Mouse (Mus musculus) urinary bladder, adult 2 months (tissue): ENCODE data around the gene Myh3. TPM values are rescaled to one million over a fixed set of nuclear protein-coding genes. Genes with fewer than 3 reads are reported as not detected.
"Not testable (repeated sequence)": the region's sequence is repeated elsewhere in the genome, so short reads cannot be mapped to it uniquely, and the experiment has no call there.

Experiments
- DNase-seq: peaks from one replicate; pipeline ENCODE4 v3.0.0; 2022; ENCODE audit warnings: low spot score
- polyA plus RNA-seq: library from polyadenylated mRNA; depleted of rRNA; stranded (reverse); fragments of >200 nt; gene quantifications from 2 replicates; pipeline ENCODE4 v1.2.3, GENCODE M21; 2012

The Myh3 gene
- polyA plus RNA-seq, 1 experiment, result not detected

GRCm38 (mm10) chr11:67077435-67077834, 665 bp upstream of the Myh3 start:
- DNase-seq, result no peak

DNA sequence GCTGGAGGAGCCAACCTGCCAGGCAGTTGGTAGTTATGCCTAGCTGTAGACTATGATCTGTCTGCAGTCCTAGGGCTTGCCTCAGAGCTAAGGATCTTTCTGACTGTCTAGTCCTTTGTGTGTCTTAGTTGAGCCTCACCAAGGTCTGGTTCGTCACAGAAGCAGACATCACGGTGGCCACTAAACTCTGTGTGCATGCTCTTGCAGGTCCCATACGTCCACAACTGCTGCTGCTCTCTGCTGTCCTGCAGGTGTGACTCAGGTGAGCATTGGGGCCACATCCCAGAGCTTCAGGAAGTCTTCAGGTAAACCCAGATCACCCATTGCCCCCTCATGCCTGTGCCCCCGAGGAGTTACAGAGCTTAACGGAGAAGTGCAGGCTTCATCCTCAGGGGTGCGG, 788 bp downstream of the Myh3 start:
- no peak for DNase-seq

DNA sequence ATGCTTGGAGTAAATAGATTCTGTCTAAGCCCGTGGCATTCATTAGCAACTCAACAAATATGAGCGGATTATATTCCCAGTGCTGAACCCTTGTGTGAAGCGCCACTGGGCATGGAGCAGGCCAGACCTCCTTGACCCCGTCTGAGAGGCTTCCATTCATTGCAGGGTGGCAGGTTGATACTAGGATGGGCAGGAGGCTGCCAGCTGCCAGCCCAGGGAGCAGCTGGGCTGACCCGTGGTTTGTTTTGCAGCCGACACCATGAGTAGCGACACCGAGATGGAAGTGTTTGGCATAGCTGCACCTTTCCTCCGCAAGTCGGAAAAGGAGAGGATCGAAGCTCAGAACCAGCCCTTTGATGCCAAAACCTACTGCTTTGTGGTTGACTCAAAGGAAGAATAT, 1.6 kb downstream of the Myh3 start:
- no peak for DNase-seq

DNA sequence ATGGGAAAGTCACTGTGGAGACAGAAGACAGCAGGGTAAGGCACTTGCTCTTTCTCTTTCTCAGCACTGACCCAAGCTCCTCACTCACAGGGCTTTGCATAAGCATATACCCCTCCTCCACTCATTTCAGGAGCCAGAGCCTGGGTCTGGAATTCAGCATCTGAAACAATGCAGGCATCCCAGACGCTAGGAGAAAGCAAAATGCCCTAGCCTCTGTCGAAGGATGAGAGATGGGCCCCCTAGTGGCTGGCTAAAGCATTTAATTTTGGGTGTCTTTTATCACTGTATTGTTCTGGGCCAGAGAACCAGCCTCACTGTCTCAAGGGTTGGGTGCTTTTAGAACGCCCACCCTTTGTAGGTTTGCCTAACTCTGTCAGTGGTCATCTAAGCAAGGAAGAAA, 2.1 kb downstream of the Myh3 start:
- DNase-seq, result no peak

- DNase-seq, result no peak
These were observed 3.1 kb downstream of the Myh3 start for GRCm38 (mm10) chr11:67081125-67081649.

DNA sequence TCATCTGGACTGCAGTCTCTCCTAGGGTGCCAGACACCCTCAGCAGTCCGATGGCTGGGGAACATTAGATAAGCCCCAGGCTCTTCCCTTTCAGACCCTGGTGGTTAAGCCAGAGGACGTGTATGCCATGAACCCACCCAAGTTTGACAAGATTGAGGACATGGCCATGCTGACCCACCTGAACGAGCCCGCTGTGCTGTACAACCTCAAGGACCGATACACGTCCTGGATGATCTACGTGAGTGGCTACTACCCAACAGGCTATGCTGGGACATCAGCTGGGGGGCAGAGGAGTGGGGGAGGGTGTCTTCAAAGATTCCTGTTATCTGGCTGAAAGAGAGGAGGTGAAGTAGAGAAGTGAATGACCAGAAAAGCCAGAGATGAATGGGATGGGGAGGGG, 4.1 kb downstream of the Myh3 start:
- no peak for DNase-seq

GRCm38 (mm10) chr11:67082793-67083192, 4.7 kb downstream of the Myh3 start:
- DNase-seq, result no peak

- DNase-seq, result no peak
These were observed 5.1 kb downstream of the Myh3 start for GRCm38 (mm10) chr11:67083239-67083638.

DNA sequence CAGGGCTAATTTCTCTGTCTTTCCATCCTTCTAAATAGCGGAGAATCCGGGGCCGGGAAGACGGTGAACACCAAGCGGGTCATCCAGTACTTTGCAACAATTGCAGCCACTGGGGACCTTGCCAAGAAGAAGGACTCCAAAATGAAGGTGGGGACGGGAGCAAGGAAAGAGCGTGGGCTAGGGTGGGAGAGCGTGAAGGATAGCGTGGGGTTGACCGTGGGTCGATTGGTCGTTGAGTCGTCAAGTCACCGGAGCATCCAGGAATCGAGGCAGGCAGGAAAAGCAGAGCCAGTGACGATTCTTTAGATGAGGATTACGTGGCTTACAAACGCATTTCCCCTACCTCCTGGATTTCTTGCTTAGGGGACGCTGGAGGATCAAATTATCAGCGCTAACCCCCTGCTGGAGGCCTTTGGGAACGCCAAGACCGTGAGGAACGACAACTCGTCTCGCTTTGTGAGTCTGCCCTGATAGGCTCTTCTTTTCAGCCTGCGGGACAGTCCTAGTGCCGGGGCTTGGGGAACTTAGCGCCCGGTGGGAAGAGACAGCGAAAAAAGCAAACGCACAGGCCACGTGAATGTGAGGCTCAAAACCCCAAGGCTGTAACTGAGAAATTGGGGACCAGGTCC, 5.7 kb downstream of the Myh3 start:
- no peak for DNase-seq

- no peak for DNase-seq
These were observed 7.4 kb downstream of the Myh3 start for GRCm38 (mm10) chr11:67085489-67085888.

DNA sequence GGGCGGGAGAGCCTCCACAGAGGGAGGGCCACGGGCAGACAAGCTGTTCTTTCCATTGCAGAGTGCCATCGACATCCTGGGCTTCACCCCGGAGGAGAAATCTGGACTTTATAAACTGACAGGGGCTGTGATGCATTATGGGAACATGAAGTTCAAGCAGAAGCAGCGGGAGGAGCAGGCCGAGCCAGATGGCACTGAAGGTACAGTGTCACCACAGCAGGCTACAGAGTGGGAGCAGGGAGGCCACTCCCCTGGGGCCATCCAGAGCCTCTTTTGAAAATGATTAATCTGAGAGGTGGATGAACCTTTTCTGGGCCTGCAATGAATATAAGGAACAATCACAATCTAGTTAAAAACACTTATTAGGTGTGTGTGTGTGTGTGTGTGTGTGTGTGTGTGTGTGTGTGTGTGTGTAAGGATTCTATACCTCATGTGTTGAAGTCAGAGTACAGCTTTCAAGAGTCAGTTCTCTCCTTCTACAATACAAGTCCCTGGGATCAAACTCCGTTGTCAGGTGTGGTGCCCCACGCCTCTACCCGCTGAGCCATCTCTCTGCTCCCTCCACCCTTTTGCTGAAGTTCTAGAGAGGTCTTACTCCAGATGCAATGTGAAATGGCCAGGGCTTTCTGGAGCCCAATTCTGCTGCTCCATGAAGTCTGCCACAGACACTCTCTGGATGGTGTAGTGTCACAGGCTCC, 8.5 kb downstream of the Myh3 start:
- DNase-seq, result no peak

DNA sequence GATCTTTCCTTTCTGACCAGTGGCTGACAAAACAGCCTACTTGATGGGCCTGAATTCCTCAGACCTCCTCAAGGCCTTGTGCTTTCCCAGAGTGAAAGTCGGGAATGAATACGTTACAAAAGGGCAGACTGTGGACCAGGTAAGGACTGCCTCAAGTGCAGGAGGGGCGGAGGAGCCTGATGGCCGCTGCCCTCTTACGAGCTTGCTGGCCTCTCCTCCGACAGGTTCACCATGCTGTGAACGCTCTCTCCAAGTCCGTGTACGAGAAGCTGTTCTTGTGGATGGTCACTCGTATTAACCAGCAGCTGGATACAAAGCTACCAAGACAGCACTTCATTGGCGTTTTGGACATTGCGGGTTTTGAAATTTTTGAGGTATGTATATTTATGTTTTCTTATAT, 9.1 kb downstream of the Myh3 start:
- no peak for DNase-seq

DNA sequence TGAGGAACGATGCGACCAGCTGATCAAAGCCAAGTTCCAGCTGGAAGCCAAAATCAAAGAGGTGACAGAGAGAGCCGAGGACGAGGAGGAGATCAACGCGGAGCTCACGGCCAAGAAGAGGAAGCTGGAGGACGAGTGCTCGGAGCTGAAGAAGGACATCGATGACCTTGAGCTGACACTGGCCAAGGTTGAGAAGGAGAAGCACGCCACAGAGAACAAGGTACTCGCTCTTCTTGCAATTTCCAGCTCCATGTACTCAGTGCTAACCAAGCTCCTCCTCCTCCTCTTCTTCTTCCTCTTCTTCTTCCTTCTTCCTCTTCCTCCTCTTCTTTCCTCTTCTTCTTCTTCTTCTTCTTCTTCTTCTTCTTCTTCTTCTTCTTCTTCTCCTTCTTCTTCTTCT, 14.3 kb downstream of the Myh3 start:
- not testable (repeated sequence) for DNase-seq

- DNase-seq, result no peak
These were observed 15.1 kb downstream of the Myh3 start for GRCm38 (mm10) chr11:67093201-67093600.

- no peak for DNase-seq
These were observed 15.6 kb downstream of the Myh3 start for GRCm38 (mm10) chr11:67093652-67094051.

DNA sequence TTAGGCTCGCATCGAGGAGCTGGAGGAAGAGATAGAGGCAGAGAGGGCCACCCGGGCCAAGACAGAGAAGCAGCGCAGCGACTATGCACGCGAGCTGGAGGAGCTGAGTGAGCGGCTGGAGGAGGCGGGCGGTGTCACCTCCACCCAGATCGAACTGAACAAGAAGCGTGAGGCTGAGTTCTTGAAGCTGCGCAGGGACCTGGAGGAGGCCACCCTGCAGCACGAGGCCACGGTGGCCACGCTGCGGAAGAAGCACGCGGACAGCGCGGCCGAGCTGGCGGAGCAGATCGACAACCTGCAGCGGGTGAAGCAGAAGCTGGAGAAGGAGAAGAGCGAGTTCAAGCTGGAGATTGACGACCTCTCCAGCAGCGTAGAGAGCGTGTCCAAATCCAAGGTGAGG, 16.4 kb downstream of the Myh3 start:
- no peak for DNase-seq

GRCm38 (mm10) chr11:67097709-67098108, 19.6 kb downstream of the Myh3 start:
- no peak for DNase-seq

- no peak for DNase-seq
These were observed 20.3 kb downstream of the Myh3 start for GRCm38 (mm10) chr11:67098427-67098826.

DNA sequence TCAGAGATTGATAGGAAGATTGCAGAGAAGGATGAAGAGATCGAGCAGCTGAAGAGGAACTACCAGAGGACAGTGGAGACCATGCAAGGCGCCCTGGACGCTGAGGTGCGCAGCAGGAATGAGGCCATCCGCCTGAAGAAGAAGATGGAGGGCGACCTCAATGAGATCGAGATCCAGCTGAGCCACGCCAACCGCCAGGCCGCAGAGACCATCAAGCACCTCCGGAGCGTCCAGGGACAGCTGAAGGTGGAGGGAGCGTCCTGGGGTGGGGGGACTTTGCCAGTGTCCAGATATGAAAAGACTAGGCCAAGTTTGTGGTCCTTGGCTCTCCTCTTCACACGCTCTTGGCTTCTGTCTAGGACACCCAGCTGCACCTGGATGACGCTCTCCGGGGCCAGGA, 21.1 kb downstream of the Myh3 start:
- DNase-seq, result no peak

DNA sequence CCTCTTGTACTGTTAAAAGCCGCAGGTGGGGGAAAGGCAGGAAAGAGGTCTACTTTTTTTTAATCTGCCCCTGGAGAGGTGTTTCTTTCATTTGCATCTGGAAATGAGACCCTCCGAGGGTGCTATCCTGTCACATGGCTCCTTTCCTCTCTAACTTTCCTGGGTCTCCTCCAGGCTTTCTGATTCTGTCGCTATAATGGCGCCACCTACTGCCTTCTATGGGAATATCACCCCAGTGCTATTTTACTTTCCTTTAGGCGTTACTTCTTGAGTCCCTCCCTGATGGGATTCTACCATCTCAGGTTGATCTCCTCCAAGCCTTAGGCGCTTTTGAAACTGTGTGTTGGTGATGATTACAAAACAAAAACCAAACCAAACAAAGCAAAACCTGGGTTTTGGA, 22.1 kb downstream of the Myh3 start:
- DNase-seq, result no peak

GRCm38 (mm10) chr11:67101713-67102112, 23.6 kb downstream of the Myh3 start:
- no peak for DNase-seq

DNA sequence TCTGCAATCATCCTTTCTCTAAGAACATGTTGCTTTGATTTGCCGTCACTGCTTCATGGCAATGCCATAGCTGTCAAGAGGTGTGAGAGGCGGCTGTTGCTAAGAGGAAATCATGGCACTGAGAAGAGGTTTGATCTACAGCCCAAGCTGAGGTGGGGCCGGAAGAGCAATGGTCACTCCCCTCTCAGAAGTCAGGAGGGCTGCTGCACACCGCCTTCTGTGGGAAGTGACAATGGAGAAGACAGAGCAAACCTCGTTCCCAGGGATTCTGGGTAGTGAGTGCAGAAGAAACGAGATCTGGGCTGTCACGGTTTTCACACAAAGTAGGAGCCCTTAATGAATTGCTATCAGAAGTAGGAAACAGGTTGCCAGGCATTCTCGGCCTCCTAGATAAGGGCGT, 25.2 kb downstream of the Myh3 start:
- no peak for DNase-seq

GRCm38 (mm10) chr11:67104242-67104641, 26.1 kb downstream of the Myh3 start:
- DNase-seq, result no peak

- no peak for DNase-seq
These were observed 26.6 kb downstream of the Myh3 start for GRCm38 (mm10) chr11:67104714-67105113.
